Mouse (Mus musculus): ENCODE data around the gene Hsd17b11.

GRCm38 (mm10) chr5:104035066-104035465 is 13.3 kb upstream of the Hsd17b11 start:
- TF ChIP-seq EP300 (IDR thresholded peaks at IDR 0.05; ENCODE audit: low read depth), result no peak
- TF ChIP-seq CTCF (IDR thresholded peaks at IDR 0.05; ENCODE audit: low read depth), result no peak
